Mouse (Mus musculus): ENCODE results near the gene Chil5.
A peak's percentile ranks its signal among the peaks of the same experiment; 100 is the strongest.
"Not testable (repeated sequence)": the region's sequence is repeated elsewhere in the genome, so short reads cannot be mapped to it uniquely, and the experiment has no call there.

Gene Chil5

GRCm38 (mm10) chr3:106032781-106033180, at the start of gene Chil5:
Gene Chil5, minus strand, starts transcription at chr3:106032814.
- DNase-seq (ENCODE audit: low spot score in 2 of 2) = no peak

- no peak for DNase-seq (ENCODE audit: low spot score in 2 of 2)
These were observed 42.2 kb upstream of the Chil5 start for GRCm38 (mm10) chr3:106074824-106075223.

- no peak for DNase-seq (ENCODE audit: low spot score in 2 of 2)
These were observed 38.4 kb upstream of the Chil5 start for GRCm38 (mm10) chr3:106070994-106071393.

- not testable (repeated sequence) for DNase-seq (ENCODE audit: low spot score in 2 of 2)
These were observed 35.1 kb upstream of the Chil5 start for GRCm38 (mm10) chr3:106067707-106068106.

GRCm38 (mm10) chr3:106057966-106058365, 25.4 kb upstream of the Chil5 start:
- DNase-seq (ENCODE audit: low spot score in 2 of 2) = no peak

GRCm38 (mm10) chr3:106051896-106052295, 19.3 kb upstream of the Chil5 start:
- DNase-seq (ENCODE audit: low spot score in 2 of 2) = no peak

GRCm38 (mm10) chr3:106040306-106040705, 7.7 kb upstream of the Chil5 start:
- no peak for DNase-seq (ENCODE audit: low spot score in 2 of 2)

GRCm38 (mm10) chr3:106024135-106024534, 8.5 kb downstream of the Chil5 start:
- DNase-seq (ENCODE audit: low spot score in 2 of 2) = no peak

- peak; percentile 24 to 26 for DNase-seq (ENCODE audit: low spot score in 2 of 2)
These were observed 10.8 kb downstream of the Chil5 start for GRCm38 (mm10) chr3:106021840-106022239.

GRCm38 (mm10) chr3:106014546-106014945, 18.1 kb downstream of the Chil5 start, which contains the start of gene Pifo:
Gene Pifo, minus strand, starts transcription at chr3:106014646.
- DNase-seq (ENCODE audit: low spot score in 2 of 2) = no peak

GRCm38 (mm10) chr3:106003360-106003759, 29.3 kb downstream of the Chil5 start:
- DNase-seq (ENCODE audit: low spot score in 2 of 2) = not testable (repeated sequence)

GRCm38 (mm10) chr3:106001416-106002370, 30.9 kb downstream of the Chil5 start:
- DNase-seq (ENCODE audit: low spot score in 2 of 2) = peak; percentile 54 to 60

- DNase-seq (ENCODE audit: low spot score in 2 of 2) = no peak
These were observed 31.8 kb downstream of the Chil5 start for GRCm38 (mm10) chr3:106000707-106001375.

- no peak for DNase-seq (ENCODE audit: low spot score in 2 of 2)
These were observed 37.9 kb downstream of the Chil5 start for GRCm38 (mm10) chr3:105994730-105995129.

GRCm38 (mm10) chr3:105991653-105992283, 40.8 kb downstream of the Chil5 start:
- peak; percentile 34 to 65 for DNase-seq (ENCODE audit: low spot score in 2 of 2)

GRCm38 (mm10) chr3:105989611-105990010, 43.0 kb downstream of the Chil5 start:
- DNase-seq (ENCODE audit: low spot score in 2 of 2) = not testable (repeated sequence)

GRCm38 (mm10) chr3:105974174-105974573, 58.4 kb downstream of the Chil5 start:
- no peak for DNase-seq (ENCODE audit: low spot score in 2 of 2)

GRCm38 (mm10) chr3:105973411-105973810, 59.2 kb downstream of the Chil5 start, which contains the start of gene Ovgp1:
Gene Ovgp1, plus strand, starts transcription at chr3:105973711.
- no peak for DNase-seq (ENCODE audit: low spot score in 2 of 2)

GRCm38 (mm10) chr3:105971831-105972446, 60.7 kb downstream of the Chil5 start:
- no peak for DNase-seq (ENCODE audit: low spot score in 2 of 2)

Data from right cerebral cortex, postnatal 10 days (tissue).